Mouse (Mus musculus) lung, postnatal 0 days (tissue): ENCODE data around the gene Klb. TPM values are rescaled to one million over a fixed set of nuclear protein-coding genes. Genes with fewer than 3 reads are reported as not detected.

Source experiments
- ATAC-seq: fragments of 200-750 bp; cut with Nextera tagmentation; 2 replicates; pipeline ENCODE4 v1.8.0; 2017; ENCODE audit warnings: moderate library complexity
- DNase-seq: peaks from one replicate; pipeline ENCODE4 v3.0.0-alpha.2; 2016; ENCODE audit warnings: low spot score
- H3K27ac ChIP-seq: fragments of 300-500 bp; sonication (generic); 2 replicates; pipeline ENCODE4 v1.5.1; 2014; ENCODE audit warnings: antibody characterized with exemption, mild to moderate bottlenecking, low read length, mixed read lengths
- H3K27me3 ChIP-seq: fragments of 300-500 bp; sonication (generic); replicated peaks from 2 replicates; pipeline ENCODE4 v1.6.1; 2014; ENCODE audit warnings: low read length, mixed read lengths; ENCODE audit not compliant: insufficient read depth
- H3K36me3 ChIP-seq: fragments of 300-500 bp; sonication (generic); 2 replicates; pipeline ENCODE4 v1.6.1; 2014; ENCODE audit warnings: low read length, mixed read lengths; ENCODE audit not compliant: insufficient read depth
- H3K4me1 ChIP-seq: fragments of 300-500 bp; sonication (generic); 2 replicates; pipeline ENCODE4 v1.6.1; 2014; ENCODE audit warnings: antibody characterized with exemption, low read depth, low read length, mixed read lengths; ENCODE audit not compliant: insufficient read depth
- H3K4me2 ChIP-seq: fragments of 300-500 bp; sonication (generic); replicated peaks from 2 replicates; pipeline ENCODE4 v1.6.1; 2014; ENCODE audit warnings: low read depth, mild to moderate bottlenecking, low read length, moderate library complexity, mixed read lengths
- H3K4me3 ChIP-seq: fragments of 300-500 bp; sonication (generic); 2 replicates; pipeline ENCODE4 v1.5.1; 2014; ENCODE audit warnings: low read depth, low read length
- H3K9ac ChIP-seq: fragments of 300-500 bp; sonication (generic); replicated peaks from 2 replicates; pipeline ENCODE4 v1.6.1; 2014; ENCODE audit warnings: low read depth, mild to moderate bottlenecking
- H3K9me3 ChIP-seq: fragments of 300-500 bp; sonication (generic); 2 replicates; pipeline ENCODE4 v1.6.1; 2016; ENCODE audit warnings: low read length, mixed read lengths
- CTCF ChIP-seq: IDR thresholded peaks from 2 replicates; pipeline ENCODE4 v1.5.1; 2016; ENCODE audit warnings: antibody characterized with exemption, mild to moderate bottlenecking
- EP300 ChIP-seq: IDR thresholded peaks from 2 replicates; pipeline ENCODE4 v1.6.1; 2016; ENCODE audit warnings: antibody characterized with exemption, mild to moderate bottlenecking, control low read depth
- WGBS: fragments of 180-500 bp; shearing (Covaris S2); extraction: QIAGEN DNeasy Blood & Tissue Kit; methylation state at CpG from one replicate; pipeline ENCODE4 v1.1.7; 2014; 5-methylcytosine and 5-hydroxymethylcytosine counted together
- polyA plus RNA-seq: library from polyadenylated mRNA; unstranded; fragments of >200 nt; fragmentation: Nextera tagmentation; extraction: Ambion mirVana; gene quantifications from 2 replicates; pipeline ENCODE4 v1.2.1, GENCODE M21; 2015

Klb gene
- polyA plus RNA-seq, 1 experiment from 2014 or later = 0.04 TPM

DNA sequence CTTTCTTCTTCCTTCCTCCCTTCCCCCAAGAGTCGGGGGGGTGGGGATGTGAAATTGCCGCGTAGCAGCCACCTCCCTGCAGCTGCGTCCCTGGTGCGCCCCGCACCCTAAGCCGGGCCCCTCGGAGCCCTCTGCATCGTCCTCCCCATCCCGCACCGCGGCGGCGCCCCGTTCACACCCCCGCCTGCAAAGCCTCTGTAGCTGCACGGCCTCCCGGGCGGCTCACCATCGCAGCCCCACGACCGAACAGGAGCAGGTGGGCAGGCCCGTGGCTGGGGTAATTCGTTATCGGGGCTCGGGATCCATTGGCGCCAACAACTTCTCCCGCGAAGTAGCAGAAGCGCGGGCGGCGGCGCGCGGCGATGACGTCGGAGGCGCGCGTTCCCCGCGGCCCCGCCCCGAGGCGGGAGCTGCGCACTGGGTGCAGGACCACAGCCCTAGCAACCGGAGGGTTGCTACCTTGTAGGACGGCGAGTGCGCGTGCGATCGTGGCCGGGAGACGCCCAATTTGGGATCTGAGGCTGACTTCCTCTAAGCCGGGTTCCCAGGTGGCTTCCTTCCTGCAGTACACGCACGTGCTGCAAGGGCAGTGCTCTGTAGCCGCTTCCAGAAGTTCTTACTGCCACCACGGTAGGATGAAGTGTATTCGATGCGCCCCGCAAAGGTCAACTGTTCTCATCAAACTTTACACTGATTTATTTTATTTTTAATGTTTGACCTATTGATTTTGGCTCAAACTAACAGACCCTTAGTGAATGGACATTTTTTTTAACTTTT, 12.6 kb upstream of the Klb start, which contains the start of gene Rfc1:
Gene Rfc1 (minus strand): TSS at position 373 of the 777 bp plus-strand sequence.
- Histone ChIP-seq H3K9me3 (no peaks in the 10 kb centered on the region), H3K9ac (peak within 1 kb of the TSS; percentile 79), H3K4me3 (peak within 1 kb of the TSS; percentile 98), H3K4me2 (peak within 1 kb of the TSS; percentile 85), H3K4me1 (no peaks in the 10 kb centered on the region), H3K36me3 (no peaks in the 10 kb centered on the region), H3K27ac (peak within 1 kb of the TSS; percentile 79), H3K27me3 (no peaks in the 10 kb centered on the region)
- under 1% methylated on average over 64 of the region's 65 CpGs for WGBS
- peak; percentile 99 for ATAC-seq
- no peak for TF ChIP-seq CTCF
- TF ChIP-seq EP300 = no peak
- DNase-seq = peak; percentile 90

DNA sequence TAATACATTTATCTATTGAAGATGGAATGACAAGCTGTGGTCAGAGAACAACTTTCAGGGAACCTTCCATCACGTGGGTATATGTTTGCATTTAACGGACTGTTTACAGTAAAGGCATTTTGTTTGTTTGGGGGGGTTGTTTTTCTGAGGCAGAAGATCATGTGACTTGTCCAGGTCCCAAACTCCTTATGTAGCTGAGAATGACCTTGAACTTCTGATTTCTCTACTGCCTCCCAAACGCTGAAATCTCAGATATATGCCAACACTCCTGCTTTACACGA, 12.1 kb upstream of the Klb start:
- Histone ChIP-seq H3K27ac (no peak overlapping the region), H3K9ac (no peak overlapping the region), H3K4me1 (no peaks in the 10 kb centered on the region), H3K9me3 (no peaks in the 10 kb centered on the region), H3K36me3 (no peaks in the 10 kb centered on the region), H3K4me2 (peak overlapping the region; percentile 85; the same call in 1 of the 2 replicates), H3K27me3 (no peaks in the 10 kb centered on the region), H3K4me3 (no peak overlapping the region)
- DNase-seq (no peak), ATAC-seq (no peak)
- no peak for TF ChIP-seq CTCF
- WGBS = 21% methylated on average over 4 of the region's 4 CpGs

DNA sequence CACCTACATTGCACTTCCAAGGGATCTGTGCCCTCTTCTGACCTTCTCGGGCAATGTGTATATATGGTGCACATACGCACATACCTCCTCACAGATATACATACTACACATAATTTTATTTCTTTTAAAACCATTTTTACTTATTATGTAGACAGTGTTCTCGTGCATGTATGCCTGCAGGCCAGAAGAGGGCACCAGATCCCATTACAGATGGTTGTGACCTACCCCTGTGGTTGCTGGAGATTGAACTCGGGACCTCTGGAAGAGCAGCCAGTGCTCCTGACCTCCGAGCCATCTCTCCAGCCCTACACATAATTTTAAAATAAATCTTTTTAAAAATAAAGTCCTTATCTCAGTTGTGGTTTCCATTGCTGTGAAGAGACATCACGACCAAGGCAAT, 9.7 kb upstream of the Klb start:
- H3K27ac ChIP-seq = no peak overlapping the region
- H3K9ac ChIP-seq = no peak overlapping the region
- H3K4me3 ChIP-seq = no peak overlapping the region
- H3K27me3 ChIP-seq = no peaks in the 10 kb centered on the region
- 77% methylated on average over 6 of the region's 6 CpGs for WGBS
- no peak for ATAC-seq
- H3K4me1 ChIP-seq = no peaks in the 10 kb centered on the region
- H3K36me3 ChIP-seq = no peaks in the 10 kb centered on the region
- no peak for DNase-seq
- H3K4me2 ChIP-seq = no peak overlapping the region
- TF ChIP-seq CTCF (peak; percentile 40), EP300 (no peak)
- H3K9me3 ChIP-seq = no peaks in the 10 kb centered on the region

DNA sequence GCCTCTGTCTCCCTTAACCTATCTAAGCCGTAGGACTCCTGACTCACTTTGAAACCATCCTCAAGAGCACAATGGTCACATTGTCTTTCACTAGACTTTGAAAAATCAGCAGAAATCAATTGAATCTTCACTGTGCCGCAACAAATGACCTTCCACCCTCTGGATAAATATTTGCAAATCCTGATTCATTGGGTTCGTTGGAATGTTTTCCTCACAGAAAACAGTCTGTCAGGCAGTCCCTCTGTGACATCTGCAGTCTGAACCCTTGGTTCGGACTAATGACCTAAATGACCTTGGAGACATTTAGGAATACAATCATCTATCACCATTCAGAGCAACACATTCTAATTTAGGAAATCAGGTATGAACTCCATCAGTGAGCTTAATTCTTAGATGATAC, 7.9 kb upstream of the Klb start:
- no peaks in the 10 kb centered on the region for H3K4me1 ChIP-seq
- TF ChIP-seq CTCF (no peak), EP300 (no peak)
- H3K9ac ChIP-seq = no peak overlapping the region
- no peak for ATAC-seq
- no peaks in the 10 kb centered on the region for H3K27me3 ChIP-seq
- no peak overlapping the region for H3K27ac ChIP-seq
- H3K36me3 ChIP-seq = no peaks in the 10 kb centered on the region
- 31% methylated on average over 4 of the region's 4 CpGs for WGBS
- no peaks in the 10 kb centered on the region for H3K9me3 ChIP-seq
- DNase-seq = no peak
- no peak overlapping the region for H3K4me3 ChIP-seq
- H3K4me2 ChIP-seq = no peak overlapping the region

DNA sequence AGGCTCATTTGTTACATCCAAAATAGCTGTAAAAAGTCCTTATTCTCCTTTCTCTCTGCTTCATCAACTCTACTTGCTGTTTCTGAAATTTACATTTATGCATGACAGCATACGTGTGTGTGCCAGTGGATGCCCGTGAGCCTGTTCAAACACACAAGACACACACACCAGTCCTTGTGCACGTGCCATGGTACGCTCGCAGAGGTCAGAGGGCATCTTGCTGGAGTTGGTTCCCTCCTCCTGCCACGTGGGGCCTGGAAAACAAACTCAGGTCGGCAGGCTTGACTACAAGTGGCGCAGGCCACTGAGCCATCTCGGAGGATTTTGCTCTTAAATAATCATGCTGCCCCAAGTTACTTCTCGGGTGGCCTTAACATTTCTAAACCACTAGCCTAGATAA, 2.4 kb downstream of the Klb start:
- Histone ChIP-seq H3K27me3 (no peaks in the 10 kb centered on the region), H3K9me3 (no peaks in the 10 kb centered on the region), H3K4me1 (no peaks in the 10 kb centered on the region), H3K9ac (no peak overlapping the region), H3K36me3 (no peaks in the 10 kb centered on the region), H3K4me3 (no peak overlapping the region), H3K4me2 (no peak overlapping the region), H3K27ac (no peak overlapping the region)
- DNase-seq (no peak), ATAC-seq (no peak)
- WGBS = 55% methylated on average over 10 of the region's 10 CpGs
- no peak for TF ChIP-seq CTCF
- no peak for TF ChIP-seq EP300

DNA sequence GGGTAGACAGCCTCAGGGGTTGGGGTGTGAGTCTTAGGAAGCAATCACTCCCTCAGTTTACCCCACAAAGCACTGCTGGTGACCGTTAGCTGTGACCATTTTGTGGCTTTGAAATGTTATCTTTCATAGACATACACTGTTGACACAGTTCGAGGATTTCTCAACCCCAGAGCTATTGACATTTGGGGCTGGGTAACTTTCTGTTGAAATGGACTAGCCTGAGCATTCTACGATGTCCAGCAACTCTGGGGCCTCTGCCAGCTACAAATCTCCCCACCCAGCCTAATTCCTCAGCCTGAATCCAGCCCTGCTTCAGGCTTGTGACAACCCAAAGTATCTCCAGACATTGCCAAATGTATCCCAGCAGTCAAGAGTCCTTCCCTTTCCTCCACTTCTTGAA, 6.0 kb downstream of the Klb start:
- TF ChIP-seq EP300 (no peak), CTCF (no peak)
- Histone ChIP-seq H3K36me3 (no peaks in the 10 kb centered on the region), H3K27ac (no peak overlapping the region), H3K9ac (no peak overlapping the region), H3K4me3 (no peak overlapping the region), H3K4me1 (no peaks in the 10 kb centered on the region), H3K4me2 (no peak overlapping the region), H3K27me3 (no peaks in the 10 kb centered on the region), H3K9me3 (no peaks in the 10 kb centered on the region)
- ATAC-seq (no peak), DNase-seq (peak; percentile 8)
- 53% methylated on average over 3 of the region's 3 CpGs for WGBS

DNA sequence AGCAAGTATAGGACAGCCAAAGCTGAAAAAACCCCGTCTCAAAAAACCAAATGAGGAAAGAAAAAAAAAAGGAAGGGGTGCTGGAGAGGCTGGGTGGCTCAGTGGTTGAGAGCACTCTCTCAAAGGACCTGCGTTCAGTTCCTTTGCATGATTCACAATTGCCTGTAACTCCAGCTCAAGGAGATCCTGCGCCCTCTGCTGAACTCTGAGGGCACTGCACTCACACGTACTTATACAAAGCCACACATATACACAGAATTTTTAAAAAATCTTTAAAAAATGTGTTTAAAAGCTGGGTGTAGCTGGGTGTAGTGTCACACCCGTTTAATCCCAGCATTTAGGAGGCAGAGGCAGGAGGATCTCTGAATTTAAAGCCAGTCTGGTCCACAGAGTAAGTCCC, 6.9 kb downstream of the Klb start:
- TF ChIP-seq EP300 = no peak
- peak; percentile 33 for TF ChIP-seq CTCF
- H3K4me2 ChIP-seq = no peak overlapping the region
- H3K9me3 ChIP-seq = no peaks in the 10 kb centered on the region
- 76% methylated on average over 5 of the region's 5 CpGs for WGBS
- H3K27ac ChIP-seq = no peak overlapping the region
- no peak for DNase-seq
- H3K4me1 ChIP-seq = no peaks in the 10 kb centered on the region
- no peaks in the 10 kb centered on the region for H3K27me3 ChIP-seq
- no peak overlapping the region for H3K9ac ChIP-seq
- no peak for ATAC-seq
- no peak overlapping the region for H3K4me3 ChIP-seq
- H3K36me3 ChIP-seq = no peaks in the 10 kb centered on the region
